Mouse (Mus musculus): ENCODE results near the gene Ube2k.

Gene Ube2k

GRCm38 (mm10) chr5:65638896-65639295, 101.9 kb downstream of the Ube2k start:
- no peak for DNase-seq (ENCODE audit: low read depth, low spot score)
